Mouse (Mus musculus) right cerebral cortex, postnatal 14 days (tissue): ENCODE data around the gene Nudt2.

Source experiments
- DNase-seq: peaks from one replicate; pipeline ENCODE4 v3.0.0; 2022

Gene Nudt2

GRCm38 (mm10) chr4:41495076-41495475 lies 30.1 kb downstream of the Nudt2 start:
- no peak for DNase-seq

GRCm38 (mm10) chr4:41495850-41496249 lies 30.9 kb downstream of the Nudt2 start:
- DNase-seq, result peak; percentile 48

DNA sequence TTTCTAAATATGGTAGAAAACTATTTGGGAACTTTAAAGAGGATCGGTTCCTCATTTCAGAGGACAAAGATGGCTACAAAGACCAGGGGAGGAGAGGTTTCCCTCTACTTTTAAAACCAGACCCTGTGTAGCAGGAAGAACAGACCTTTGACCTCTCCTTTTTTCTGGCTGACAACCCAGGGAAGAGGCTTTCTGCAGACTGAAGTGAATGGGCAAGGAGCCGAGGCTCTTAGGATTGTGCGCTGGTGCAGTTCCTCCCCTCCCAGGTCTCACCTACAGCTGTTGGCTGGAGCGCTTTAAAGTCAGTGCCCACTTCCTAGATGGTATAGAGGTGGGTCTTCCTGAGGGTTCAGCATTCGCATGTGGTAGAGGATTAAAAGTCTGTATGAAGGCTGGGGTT lies 32.1 kb downstream of the Nudt2 start:
- DNase-seq, result no peak

- DNase-seq, result peak; percentile 38
Measured at GRCm38 (mm10) chr4:41497579-41497978, 32.6 kb downstream of the Nudt2 start.

GRCm38 (mm10) chr4:41497995-41498845 lies 33.3 kb downstream of the Nudt2 start:
- no peak for DNase-seq

GRCm38 (mm10) chr4:41498921-41499391 lies 34.0 kb downstream of the Nudt2 start:
- DNase-seq, result no peak

DNA sequence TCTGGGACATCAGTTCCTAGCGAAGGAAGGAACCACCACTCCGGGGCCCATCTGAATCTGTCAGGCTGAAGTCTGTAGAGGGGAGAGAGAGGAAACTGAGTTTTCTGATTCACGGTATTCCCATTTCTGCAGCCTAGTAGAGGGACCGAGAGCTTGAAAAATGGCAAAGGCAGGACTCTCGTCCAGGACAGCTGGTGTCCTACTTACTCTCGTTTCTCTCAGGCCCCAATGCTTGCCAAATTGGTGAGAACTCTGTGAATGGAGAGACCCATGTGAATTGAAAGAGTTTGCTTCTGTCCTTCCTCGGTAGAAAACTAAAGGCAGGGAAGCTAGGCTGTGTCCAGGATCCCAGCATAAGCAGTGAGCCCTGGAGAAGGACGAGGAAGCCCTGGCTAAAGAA lies 34.7 kb downstream of the Nudt2 start:
- no peak for DNase-seq

DNA sequence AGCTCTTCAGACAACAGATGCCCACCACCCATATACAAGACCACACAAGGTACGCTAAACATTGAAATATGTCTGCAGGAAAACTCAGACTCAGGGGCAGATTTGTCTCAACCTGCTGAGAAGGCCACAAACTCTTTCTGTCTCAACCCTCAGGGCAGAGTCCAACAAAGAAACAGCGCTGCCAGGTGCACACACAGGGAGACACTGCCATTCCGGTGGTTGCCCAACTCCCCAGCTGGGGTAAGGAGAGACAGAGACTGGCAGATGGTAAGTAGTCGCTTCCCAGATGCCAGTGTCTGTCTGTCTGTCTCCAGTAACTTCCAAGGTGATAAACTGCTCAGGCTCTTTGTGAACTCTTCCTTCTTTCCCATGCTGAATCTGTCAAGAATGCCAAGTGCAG lies 35.8 kb downstream of the Nudt2 start:
- no peak for DNase-seq

- no peak for DNase-seq
Measured at GRCm38 (mm10) chr4:41502171-41502940, 37.4 kb downstream of the Nudt2 start.

- DNase-seq, result peak; percentile 95
Measured at GRCm38 (mm10) chr4:41502986-41503412, 38.0 kb downstream of the Nudt2 start, which contains the start of gene AI464131. AI464131 (minus strand) TSS chr4:41503076.

DNA sequence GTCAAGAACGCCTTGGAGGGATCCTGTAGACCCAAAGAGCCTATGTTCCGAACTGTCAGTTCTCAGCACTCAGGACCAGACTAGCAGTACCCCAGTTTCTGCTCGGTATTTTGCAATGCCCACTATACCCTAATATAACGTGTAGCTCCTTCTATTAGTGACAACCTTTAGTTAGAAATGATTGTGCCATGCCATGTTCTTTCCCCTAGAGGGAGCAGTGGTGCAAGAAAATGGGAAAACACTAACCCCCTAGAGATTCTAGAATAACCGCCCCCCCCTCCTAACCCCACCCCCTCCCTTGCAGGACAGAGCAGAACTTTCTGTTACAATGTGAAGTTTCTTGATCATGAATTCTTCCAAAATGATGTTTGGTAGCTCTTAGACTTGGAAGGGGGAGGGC lies 39.4 kb downstream of the Nudt2 start:
- no peak for DNase-seq

DNA sequence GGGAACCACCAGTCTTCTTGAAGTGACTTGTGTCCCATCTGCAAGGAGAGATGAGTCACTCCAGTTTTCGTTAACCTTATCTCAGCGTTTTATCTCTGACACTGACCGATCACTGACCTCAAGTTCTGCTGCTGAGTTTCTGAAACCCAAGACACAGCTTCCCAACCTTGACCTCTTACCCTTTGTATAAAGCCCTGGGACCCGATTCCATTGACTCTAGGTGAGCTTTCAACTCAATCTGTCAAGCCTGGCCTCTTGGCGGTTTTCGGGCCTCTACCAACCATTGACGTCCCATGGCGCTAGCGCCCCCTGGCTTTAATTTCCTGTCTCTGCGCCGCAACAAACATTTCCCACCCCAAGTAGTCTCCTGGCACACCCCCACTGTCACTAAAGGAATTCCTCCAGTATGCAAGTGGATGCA lies 40.2 kb downstream of the Nudt2 start:
- DNase-seq, result no peak

GRCm38 (mm10) chr4:41506156-41506555 lies 41.2 kb downstream of the Nudt2 start:
- DNase-seq, result peak; percentile 61

- peak; percentile 81 for DNase-seq
Measured at GRCm38 (mm10) chr4:41506906-41507305, 42.0 kb downstream of the Nudt2 start.

DNA sequence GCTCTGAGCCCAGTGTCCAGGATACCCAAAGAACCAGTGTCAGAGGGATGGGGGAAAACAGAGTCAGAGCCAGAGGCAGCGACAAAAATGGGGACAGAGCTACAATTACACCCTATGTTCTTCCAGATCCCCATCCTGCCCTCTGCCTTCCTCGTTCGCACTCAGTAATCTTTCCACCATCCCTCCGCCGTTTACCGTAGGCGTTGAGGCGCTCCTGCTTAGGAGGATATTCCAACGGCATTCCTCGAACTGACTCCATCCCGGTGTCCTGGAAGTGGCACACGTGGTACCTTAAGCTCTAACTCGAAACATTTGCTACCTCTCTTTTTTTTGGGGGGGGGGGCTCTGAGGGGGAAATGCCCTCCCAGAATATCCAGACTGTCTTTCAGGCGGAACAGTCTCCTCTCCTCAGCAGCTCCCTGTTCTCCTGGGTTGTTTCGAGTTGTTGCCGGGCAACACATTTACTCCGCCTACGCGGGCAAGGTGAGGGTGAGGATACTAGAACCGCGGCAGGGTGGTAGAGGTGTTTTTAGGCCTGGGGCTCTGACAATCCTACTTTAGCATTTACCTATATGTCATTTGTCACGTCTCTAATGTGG lies 42.5 kb downstream of the Nudt2 start:
- DNase-seq, result no peak

- DNase-seq, result no peak
Measured at GRCm38 (mm10) chr4:41507998-41508397, 43.0 kb downstream of the Nudt2 start.

DNA sequence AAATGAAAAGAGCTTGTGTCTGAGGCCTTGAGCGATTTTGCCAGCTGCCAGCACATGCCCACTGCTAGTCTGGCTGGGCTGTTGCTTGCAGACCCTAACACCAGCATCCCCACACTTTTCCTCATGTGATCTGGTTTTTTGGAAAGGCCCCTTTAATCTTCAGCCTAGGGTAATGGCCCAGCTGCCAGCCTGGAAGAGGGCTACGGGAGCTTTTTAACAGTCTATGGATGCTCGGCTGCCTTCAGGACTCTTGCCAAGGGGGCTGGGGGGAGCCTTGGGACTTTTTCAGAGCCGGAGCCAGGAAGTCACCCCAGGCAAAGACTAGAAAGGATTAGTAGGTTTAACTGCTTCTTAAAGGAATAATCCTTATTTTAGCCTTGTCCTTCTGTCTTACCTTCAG lies 48.4 kb downstream of the Nudt2 start:
- no peak for DNase-seq

GRCm38 (mm10) chr4:41513714-41514113 lies 48.8 kb downstream of the Nudt2 start:
- no peak for DNase-seq

- no peak for DNase-seq
Measured at GRCm38 (mm10) chr4:41517233-41517632, 52.3 kb downstream of the Nudt2 start, which contains the start of gene 1110017D15Rik. 1110017D15Rik (minus strand) TSS chr4:41517333.

DNA sequence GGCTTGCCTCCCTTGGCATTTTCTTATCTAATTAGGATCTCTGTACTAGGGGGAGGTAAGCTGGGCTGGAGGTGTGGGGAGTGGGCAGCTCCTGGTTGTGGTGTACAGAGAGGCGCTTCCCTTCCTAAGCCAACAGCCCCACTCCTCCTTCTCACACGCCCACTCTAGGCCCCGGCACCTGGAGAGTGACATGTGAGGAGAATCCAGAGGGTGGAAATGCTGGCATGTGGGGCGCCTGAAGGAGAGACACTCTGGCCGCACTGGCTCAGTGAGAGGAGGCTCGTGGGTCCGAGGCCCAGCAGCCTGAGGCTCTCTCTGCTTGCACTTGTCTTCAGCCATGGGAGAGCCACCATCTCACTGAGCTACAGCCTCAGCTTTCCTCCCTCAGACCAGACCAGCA lies 53.4 kb downstream of the Nudt2 start:
- no peak for DNase-seq

DNA sequence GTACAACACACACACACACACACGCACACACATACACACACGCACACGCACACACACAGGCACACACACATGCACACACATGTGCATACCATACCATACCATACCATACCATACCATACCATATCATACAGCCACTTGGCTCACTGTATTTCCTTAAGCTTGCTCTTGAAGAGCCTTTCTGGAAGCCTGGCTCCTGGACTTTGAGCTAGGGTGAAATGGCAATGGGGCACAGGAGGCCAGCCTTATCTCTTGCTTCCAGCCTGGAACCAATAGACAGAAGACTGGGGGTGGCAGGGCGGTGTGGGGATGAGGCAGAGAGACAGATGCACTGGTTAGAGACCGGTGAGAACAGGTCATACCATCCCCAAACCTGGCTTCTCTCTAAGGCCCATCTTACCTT lies 54.2 kb downstream of the Nudt2 start:
- DNase-seq, result no peak

GRCm38 (mm10) chr4:41520641-41521040 lies 55.7 kb downstream of the Nudt2 start:
- no peak for DNase-seq

DNA sequence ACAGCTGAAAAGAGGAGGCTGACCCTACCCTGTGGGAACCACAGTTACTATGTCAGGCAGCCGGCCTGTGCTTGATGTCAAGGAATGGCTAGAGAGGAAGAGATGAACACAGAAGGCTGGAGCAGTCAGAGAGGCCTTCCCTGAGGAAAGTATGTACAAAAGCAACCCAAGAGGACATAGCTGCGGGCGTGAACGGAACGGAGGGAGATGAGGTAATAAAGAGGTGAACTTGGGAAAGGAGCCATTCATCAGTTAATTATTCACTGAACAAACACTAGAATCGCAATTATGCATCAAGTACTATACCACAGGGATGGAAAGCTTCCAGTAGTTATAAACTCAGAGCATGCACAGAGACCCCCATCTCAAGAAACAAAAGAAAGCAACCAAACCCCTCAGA lies 57.2 kb downstream of the Nudt2 start:
- no peak for DNase-seq
